Mouse (Mus musculus): ENCODE data around the gene Slc26a8. TPM values are rescaled to one million over a fixed set of nuclear protein-coding genes. Genes with fewer than 3 reads are reported as not detected.

Gene Slc26a8
- total and polyA plus RNA-seq, 3 experiments, result 0.58 to 1.6 TPM; not detected in 1

GRCm38 (mm10) chr17:28701171-28701570 lies 11.1 kb upstream of the Slc26a8 start:
- Histone ChIP-seq H3K27me3 (ENCODE audit: control insufficient read depth in 1 of 2, insufficient read depth in 2 of 2, low read length in 2 of 2) (no peaks in the 10 kb centered on the region), H3K9ac (ENCODE audit: control insufficient read depth, low read depth, low read length, poor library complexity, severe bottlenecking) (no peak overlapping the region), H3K4me1 (ENCODE audit: control insufficient read depth in 1 of 2, insufficient read depth in 2 of 2, low read length in 2 of 2) (peaks cover 13 to 49% of the 10 kb centered on the region in 2 experiments), H3K79me2 (ENCODE audit: control insufficient read depth, insufficient read depth, low read length, poor library complexity) (peaks cover 65% of the 10 kb centered on the region), H3K27ac (ENCODE audit: control insufficient read depth, low read depth, low read length) (no peak overlapping the region), H3K36me3 (ENCODE audit: control insufficient read depth in 1 of 2, insufficient read depth in 2 of 2, low read length in 2 of 2) (peaks cover 5 to 80% of the 10 kb centered on the region in 2 experiments), H3K4me3 (ENCODE audit: control insufficient read depth in 1 of 2, insufficient read depth in 1 of 2, low read depth in 2 of 2, low read length in 2 of 2) (no peak overlapping the region), H3K9me3 (replicated peaks; ENCODE audit: insufficient read depth, low read length) (no peaks in the 10 kb centered on the region)
- DNase-seq (ENCODE audit: low read depth, low spot score), result no peak
- TF ChIP-seq JUND (IDR thresholded peaks at IDR 0.05; ENCODE audit: low read depth, low read length) (no peak), MAFK (IDR thresholded peaks at IDR 0.05; ENCODE audit: borderline replicate concordance, low read depth, low read length) (no peak), ZNF384 (IDR thresholded peaks at IDR 0.05; ENCODE audit: low read depth, low read length) (no peak), ELF1 (IDR thresholded peaks at IDR 0.05; ENCODE audit: low read depth, low read length) (no peak), CTCF (IDR thresholded peaks at IDR 0.05 in 2 of 3, conservative IDR thresholded peaks at IDR 0.05 in 1 of 3; ENCODE audit: control insufficient read depth in 1 of 3, insufficient read depth in 1 of 3, low read depth in 2 of 3, low read length in 3 of 3, poor library complexity in 1 of 3, severe bottlenecking in 1 of 3) (no peak), MYC (IDR thresholded peaks at IDR 0.05; ENCODE audit: low read depth, low read length) (no peak), GATA1 (IDR thresholded peaks at IDR 0.05; ENCODE audit: low read depth, low read length) (no peak), KAT2A (conservative IDR thresholded peaks at IDR 0.05; ENCODE audit: low read depth, low read length) (no peak), UBTF (IDR thresholded peaks at IDR 0.05; ENCODE audit: borderline replicate concordance, insufficient read depth, low read depth, low read length) (no peak), RAD21 (IDR thresholded peaks at IDR 0.05; ENCODE audit: low read depth, low read length) (no peak), MYB (IDR thresholded peaks at IDR 0.05; ENCODE audit: low read depth, low read length) (no peak), CHD1 (IDR thresholded peaks at IDR 0.05; ENCODE audit: low read depth, low read length) (no peak), MEF2A (IDR thresholded peaks at IDR 0.05; ENCODE audit: extremely low read depth, insufficient replicate concordance, low read depth, low read length, poor library complexity, severe bottlenecking) (no peak), HCFC1 (IDR thresholded peaks at IDR 0.05; ENCODE audit: low read depth, low read length) (no peak), EP300 (IDR thresholded peaks at IDR 0.05; ENCODE audit: low read depth in 1 of 2, low read length in 2 of 2) (no peak), RCOR1 (IDR thresholded peaks at IDR 0.05; ENCODE audit: low read depth, low read length) (no peak), CHD2 (IDR thresholded peaks at IDR 0.05; ENCODE audit: low read length) (no peak), NELFE (IDR thresholded peaks at IDR 0.05; ENCODE audit: low read depth, low read length) (no peak), TCF12 (IDR thresholded peaks at IDR 0.05; ENCODE audit: low read depth, low read length) (no peak), E2F4 (IDR thresholded peaks at IDR 0.05; ENCODE audit: borderline replicate concordance, low read depth, low read length) (no peak)

GRCm38 (mm10) chr17:28699789-28700188 lies 9.8 kb upstream of the Slc26a8 start:
- H3K27me3 ChIP-seq (ENCODE audit: control insufficient read depth in 1 of 2, insufficient read depth in 2 of 2, low read length in 2 of 2), result no peaks in the 10 kb centered on the region
- H3K9me3 ChIP-seq (replicated peaks; ENCODE audit: insufficient read depth, low read length), result no peaks in the 10 kb centered on the region
- DNase-seq (ENCODE audit: low read depth, low spot score), result peak; percentile 86
- H3K36me3 ChIP-seq (ENCODE audit: control insufficient read depth in 1 of 2, insufficient read depth in 2 of 2, low read length in 2 of 2), result peaks cover 5 to 82% of the 10 kb centered on the region in 2 experiments
- H3K4me3 ChIP-seq (ENCODE audit: control insufficient read depth in 1 of 2, insufficient read depth in 1 of 2, low read depth in 2 of 2, low read length in 2 of 2), result no peak overlapping the region
- peaks cover 16 to 55% of the 10 kb centered on the region in 2 experiments for H3K4me1 ChIP-seq (ENCODE audit: control insufficient read depth in 1 of 2, insufficient read depth in 2 of 2, low read length in 2 of 2)
- no peak overlapping the region for H3K9ac ChIP-seq (ENCODE audit: control insufficient read depth, low read depth, low read length, poor library complexity, severe bottlenecking)
- H3K27ac ChIP-seq (ENCODE audit: control insufficient read depth, low read depth, low read length), result peak overlapping the region; percentile 2; the same call in 1 of the 2 replicates
- H3K79me2 ChIP-seq (ENCODE audit: control insufficient read depth, insufficient read depth, low read length, poor library complexity), result peaks cover 67% of the 10 kb centered on the region
- TF ChIP-seq MYB (IDR thresholded peaks at IDR 0.05; ENCODE audit: low read depth, low read length), result no peak
- no peak for TF ChIP-seq POLR2A (IDR thresholded peaks at IDR 0.05; ENCODE audit: control insufficient read depth in 1 of 2, insufficient read depth in 1 of 2, low read depth in 1 of 2, low read length in 2 of 2, poor library complexity in 1 of 2)
- TF ChIP-seq SIN3A (IDR thresholded peaks at IDR 0.05; ENCODE audit: low read length), result peak; percentile 96
- TF ChIP-seq MXI1 (IDR thresholded peaks at IDR 0.05; ENCODE audit: low read depth, low read length), result peak; percentile 100
- peak; percentile 77 to 82 for TF ChIP-seq EP300 (IDR thresholded peaks at IDR 0.05; ENCODE audit: low read depth in 1 of 2, low read length in 2 of 2)
- no peak for TF ChIP-seq SMC3 (IDR thresholded peaks at IDR 0.05; ENCODE audit: low read depth, low read length)
- TF ChIP-seq KAT2A (conservative IDR thresholded peaks at IDR 0.05; ENCODE audit: low read depth, low read length), result no peak
- no peak for TF ChIP-seq MAFK (IDR thresholded peaks at IDR 0.05; ENCODE audit: borderline replicate concordance, low read depth, low read length)
- no peak for TF ChIP-seq GABPA (IDR thresholded peaks at IDR 0.05; ENCODE audit: low read depth, low read length)
- TF ChIP-seq TAL1 (IDR thresholded peaks at IDR 0.05; ENCODE audit: low read length), result peak; percentile 78
- peak; percentile 85 for TF ChIP-seq GATA1 (IDR thresholded peaks at IDR 0.05; ENCODE audit: low read depth, low read length)
- TF ChIP-seq TBP (IDR thresholded peaks at IDR 0.05; ENCODE audit: low read depth, low read length), result peak; percentile 98
- TF ChIP-seq CHD1 (IDR thresholded peaks at IDR 0.05; ENCODE audit: low read depth, low read length), result no peak
- TF ChIP-seq ZKSCAN1 (IDR thresholded peaks at IDR 0.05; ENCODE audit: low read depth, low read length), result no peak
- peak; percentile 81 for TF ChIP-seq ETS1 (IDR thresholded peaks at IDR 0.05; ENCODE audit: low read depth, low read length)
- TF ChIP-seq POLR2AphosphoS2 (IDR thresholded peaks at IDR 0.05; ENCODE audit: low read length), result no peak
- no peak for TF ChIP-seq ZMIZ1 (IDR thresholded peaks at IDR 0.05; ENCODE audit: low read depth, low read length)
- no peak for TF ChIP-seq CTCF (IDR thresholded peaks at IDR 0.05 in 2 of 3, conservative IDR thresholded peaks at IDR 0.05 in 1 of 3; ENCODE audit: control insufficient read depth in 1 of 3, insufficient read depth in 1 of 3, low read depth in 2 of 3, low read length in 3 of 3, poor library complexity in 1 of 3, severe bottlenecking in 1 of 3)
- peak; percentile 68; the same call in 1 of the 2 replicates for TF ChIP-seq ZNF384 (IDR thresholded peaks at IDR 0.05; ENCODE audit: low read depth, low read length)
- no peak for TF ChIP-seq E2F4 (IDR thresholded peaks at IDR 0.05; ENCODE audit: borderline replicate concordance, low read depth, low read length)

Measured in MEL (cell line).